Mouse (Mus musculus): ENCODE data around the gene Zfp37. TPM values are rescaled to one million over a fixed set of nuclear protein-coding genes. Genes with fewer than 3 reads are reported as not detected.
A peak's percentile ranks its signal among the peaks of the same experiment; 100 is the strongest.

Gene Zfp37
- polyA plus RNA-seq, 1 experiment from 2014 or later = 26.3 TPM

GRCm38 (mm10) chr4:62256931-62257330 is 26.1 kb upstream of the Zfp37 start:
- H3K4me1 ChIP-seq = no peaks in the 10 kb centered on the region
- H3K9me3 ChIP-seq = no peaks in the 10 kb centered on the region
- H3K9ac ChIP-seq = no peak overlapping the region
- ATAC-seq (ENCODE audit: low FRiP score, low read depth) = no peak
- H3K27ac ChIP-seq = no peak overlapping the region
- H3K36me3 ChIP-seq = no peaks in the 10 kb centered on the region
- no peak overlapping the region for H3K4me3 ChIP-seq
- 37% methylated on average over 8 of the region's 8 CpGs for WGBS
- no peak overlapping the region for H3K4me2 ChIP-seq (replicated peaks)
- H3K27me3 ChIP-seq (replicated peaks) = no peaks in the 10 kb centered on the region

- no peaks in the 10 kb centered on the region for H3K9me3 ChIP-seq
- H3K9ac ChIP-seq = no peak overlapping the region
- H3K4me3 ChIP-seq = no peak overlapping the region
- WGBS = 72% methylated on average over 8 of the region's 8 CpGs
- no peak overlapping the region for H3K4me2 ChIP-seq (replicated peaks)
- no peaks in the 10 kb centered on the region for H3K36me3 ChIP-seq
- H3K4me1 ChIP-seq = no peaks in the 10 kb centered on the region
- H3K27ac ChIP-seq = no peak overlapping the region
- H3K27me3 ChIP-seq (replicated peaks) = no peaks in the 10 kb centered on the region
- no peak for ATAC-seq (ENCODE audit: low FRiP score, low read depth)
Measured at GRCm38 (mm10) chr4:62254551-62254950, 23.7 kb upstream of the Zfp37 start.

DNA sequence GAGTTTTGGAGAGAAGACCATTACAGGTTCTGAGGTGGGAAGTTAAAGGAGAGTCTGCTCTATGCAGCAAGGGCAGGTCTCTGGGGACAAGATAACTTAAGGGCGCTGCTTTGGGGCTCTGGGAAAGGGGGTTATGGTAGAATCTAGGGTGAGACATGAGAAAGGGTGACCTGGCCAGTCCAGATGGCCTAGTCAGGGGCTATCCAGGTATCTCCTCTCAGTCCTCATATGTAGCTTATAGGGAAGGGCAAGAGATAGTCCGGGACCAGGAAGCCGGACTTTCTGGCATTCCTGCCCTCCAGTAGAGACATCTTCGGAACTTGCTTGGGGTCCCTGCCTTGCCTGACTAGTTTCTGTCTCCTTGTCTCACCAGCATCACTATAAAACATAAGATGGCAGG is 20.9 kb upstream of the Zfp37 start:
- ATAC-seq (ENCODE audit: low FRiP score, low read depth) = no peak

DNA sequence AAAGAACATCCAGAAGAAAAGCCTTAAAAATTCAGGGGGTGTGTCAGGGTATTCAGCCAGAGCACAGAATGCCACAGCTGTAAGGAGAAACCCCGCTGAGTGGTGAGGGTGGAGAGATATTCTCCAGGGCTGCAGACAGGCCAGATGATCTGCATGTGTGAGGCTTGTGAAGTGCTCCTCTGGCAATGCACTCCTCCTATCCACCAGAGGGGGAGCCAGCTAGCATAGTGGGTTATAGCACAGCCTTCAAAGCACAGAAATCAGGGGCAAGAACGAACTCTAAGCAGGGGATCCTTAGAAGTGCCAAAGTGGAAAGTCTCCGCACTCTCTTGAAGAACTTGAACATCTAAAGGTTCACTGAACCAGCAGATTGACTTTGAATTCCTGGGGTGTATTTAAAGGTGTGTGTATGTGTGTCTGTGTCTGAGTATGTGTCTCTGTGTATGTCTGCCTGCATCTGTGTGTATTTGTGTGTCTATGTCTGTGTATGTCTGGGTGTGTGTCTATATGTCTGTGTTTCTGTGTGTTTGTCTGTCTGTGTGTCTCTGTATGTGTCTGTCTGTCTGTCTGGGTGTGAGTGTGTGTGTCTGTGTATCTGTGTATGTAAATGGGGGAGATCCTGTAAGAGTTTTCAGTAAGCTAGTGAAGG is 20.2 kb upstream of the Zfp37 start:
- ATAC-seq (ENCODE audit: low FRiP score, low read depth) = no peak
- 33% methylated on average over 3 of the region's 3 CpGs for WGBS
- Histone ChIP-seq H3K27ac (no peak overlapping the region), H3K9ac (no peak overlapping the region), H3K27me3 (replicated peaks) (no peaks in the 10 kb centered on the region), H3K4me2 (replicated peaks) (no peak overlapping the region), H3K9me3 (no peaks in the 10 kb centered on the region), H3K4me1 (no peaks in the 10 kb centered on the region), H3K36me3 (no peaks in the 10 kb centered on the region), H3K4me3 (no peak overlapping the region)

More for the DNA sequence above, 20.9 kb upstream of the Zfp37 start:
- H3K9me3 ChIP-seq = no peaks in the 10 kb centered on the region
- H3K4me2 ChIP-seq (replicated peaks) = no peak overlapping the region
- WGBS = 91% methylated on average over 4 of the region's 4 CpGs
- H3K9ac ChIP-seq = no peak overlapping the region
- H3K27ac ChIP-seq = no peak overlapping the region
- H3K4me3 ChIP-seq = no peak overlapping the region
- no peaks in the 10 kb centered on the region for H3K4me1 ChIP-seq
- no peaks in the 10 kb centered on the region for H3K27me3 ChIP-seq (replicated peaks)
- no peaks in the 10 kb centered on the region for H3K36me3 ChIP-seq

DNA sequence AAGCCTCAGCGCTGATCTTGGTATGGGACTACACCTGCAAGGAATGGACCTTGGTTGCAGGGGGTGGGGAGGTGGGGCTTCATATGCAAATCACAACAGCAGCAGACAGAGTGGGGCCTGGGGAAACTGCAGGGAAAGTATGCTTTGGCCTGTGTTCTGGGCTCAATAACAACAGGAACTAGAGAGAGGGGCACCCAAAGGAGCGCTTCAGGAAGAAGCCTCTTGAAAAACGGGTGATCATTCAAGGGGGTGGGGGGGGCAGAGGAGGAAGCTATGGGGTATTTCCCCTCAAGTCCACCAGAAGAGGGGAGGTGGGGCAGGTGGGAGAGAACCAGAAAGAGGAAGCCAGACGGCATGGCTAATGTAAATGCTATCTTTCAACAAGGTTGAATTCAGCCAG is 17.5 kb upstream of the Zfp37 start:
- H3K9me3 ChIP-seq = no peaks in the 10 kb centered on the region
- no peak overlapping the region for H3K27ac ChIP-seq
- H3K9ac ChIP-seq = no peak overlapping the region
- no peaks in the 10 kb centered on the region for H3K36me3 ChIP-seq
- H3K4me2 ChIP-seq (replicated peaks) = no peak overlapping the region
- H3K4me3 ChIP-seq = no peak overlapping the region
- 49% methylated on average over 4 of the region's 4 CpGs for WGBS
- ATAC-seq (ENCODE audit: low FRiP score, low read depth) = no peak
- H3K4me1 ChIP-seq = no peaks in the 10 kb centered on the region
- H3K27me3 ChIP-seq (replicated peaks) = no peaks in the 10 kb centered on the region

- H3K4me1 ChIP-seq = no peaks in the 10 kb centered on the region
- no peak for ATAC-seq (ENCODE audit: low FRiP score, low read depth)
- no peak overlapping the region for H3K4me2 ChIP-seq (replicated peaks)
- H3K36me3 ChIP-seq = no peaks in the 10 kb centered on the region
- no peaks in the 10 kb centered on the region for H3K27me3 ChIP-seq (replicated peaks)
- no peak overlapping the region for H3K9ac ChIP-seq
- no peak overlapping the region for H3K27ac ChIP-seq
- H3K9me3 ChIP-seq = no peaks in the 10 kb centered on the region
- 66% methylated on average over 6 of the region's 6 CpGs for WGBS
- H3K4me3 ChIP-seq = no peak overlapping the region
Measured at GRCm38 (mm10) chr4:62240586-62240985, 9.7 kb upstream of the Zfp37 start.

GRCm38 (mm10) chr4:62230153-62230552 is 694 bp downstream of the Zfp37 start:
- 78% methylated on average over 1 of the region's 1 CpGs for WGBS
- Histone ChIP-seq H3K4me2 (replicated peaks) (no peak overlapping the region), H3K9me3 (no peaks in the 10 kb centered on the region)

GRCm38 (mm10) chr4:62229448-62229847 is 1.4 kb downstream of the Zfp37 start:
- no peaks in the 10 kb centered on the region for H3K36me3 ChIP-seq
- H3K9me3 ChIP-seq = no peaks in the 10 kb centered on the region
- H3K4me2 ChIP-seq (replicated peaks) = no peak overlapping the region
- no peaks in the 10 kb centered on the region for H3K4me1 ChIP-seq
- H3K4me3 ChIP-seq = no peak overlapping the region
- no peaks in the 10 kb centered on the region for H3K27me3 ChIP-seq (replicated peaks)
- H3K27ac ChIP-seq = no peak overlapping the region
- ATAC-seq (ENCODE audit: low FRiP score, low read depth) = no peak
- WGBS = 91% methylated on average over 7 of the region's 7 CpGs
- H3K9ac ChIP-seq = no peak overlapping the region

More at GRCm38 (mm10) chr4:62230153-62230552, 694 bp downstream of the Zfp37 start:
- H3K4me3 ChIP-seq = no peak overlapping the region
- H3K4me1 ChIP-seq = no peaks in the 10 kb centered on the region
- H3K9ac ChIP-seq = no peak overlapping the region
- no peaks in the 10 kb centered on the region for H3K27me3 ChIP-seq (replicated peaks)
- H3K27ac ChIP-seq = no peak overlapping the region
- no peak for ATAC-seq (ENCODE audit: low FRiP score, low read depth)
- H3K36me3 ChIP-seq = no peaks in the 10 kb centered on the region

DNA sequence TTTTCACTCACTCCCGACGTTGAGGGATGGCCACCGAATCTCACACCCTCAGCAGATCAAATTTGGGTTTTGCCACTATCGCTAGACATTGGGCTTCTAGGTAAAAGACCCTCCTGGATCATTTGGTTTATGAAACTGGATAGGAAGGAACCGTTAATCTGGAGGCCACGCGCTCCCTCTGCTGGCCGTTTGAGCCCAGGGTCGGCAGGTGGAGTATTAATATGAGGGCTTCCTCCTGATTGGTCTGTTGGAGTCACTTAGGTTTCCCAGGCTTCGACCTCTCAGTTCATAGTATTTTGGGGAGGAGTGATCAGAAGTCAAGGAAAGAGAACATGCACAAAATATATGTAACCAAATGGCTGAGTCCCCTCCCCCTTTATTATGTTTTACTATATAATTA is 2.5 kb downstream of the Zfp37 start:
- no peak for ATAC-seq (ENCODE audit: low FRiP score, low read depth)
- H3K27me3 ChIP-seq (replicated peaks) = no peaks in the 10 kb centered on the region
- no peak overlapping the region for H3K9ac ChIP-seq
- no peaks in the 10 kb centered on the region for H3K36me3 ChIP-seq
- no peak overlapping the region for H3K4me2 ChIP-seq (replicated peaks)
- H3K4me1 ChIP-seq = no peaks in the 10 kb centered on the region
- no peaks in the 10 kb centered on the region for H3K9me3 ChIP-seq
- H3K27ac ChIP-seq = no peak overlapping the region
- WGBS = 48% methylated on average over 10 of the region's 10 CpGs
- H3K4me3 ChIP-seq = no peak overlapping the region

- Histone ChIP-seq H3K27me3 (replicated peaks) (no peaks in the 10 kb centered on the region), H3K4me3 (no peak overlapping the region), H3K27ac (no peak overlapping the region), H3K9me3 (no peaks in the 10 kb centered on the region), H3K9ac (no peak overlapping the region), H3K36me3 (no peaks in the 10 kb centered on the region), H3K4me2 (replicated peaks) (no peak overlapping the region), H3K4me1 (no peaks in the 10 kb centered on the region)
- 77% methylated on average over 2 of the region's 2 CpGs for WGBS
- no peak for ATAC-seq (ENCODE audit: low FRiP score, low read depth)
Measured at GRCm38 (mm10) chr4:62213490-62213889, 17.4 kb downstream of the Zfp37 start.

DNA sequence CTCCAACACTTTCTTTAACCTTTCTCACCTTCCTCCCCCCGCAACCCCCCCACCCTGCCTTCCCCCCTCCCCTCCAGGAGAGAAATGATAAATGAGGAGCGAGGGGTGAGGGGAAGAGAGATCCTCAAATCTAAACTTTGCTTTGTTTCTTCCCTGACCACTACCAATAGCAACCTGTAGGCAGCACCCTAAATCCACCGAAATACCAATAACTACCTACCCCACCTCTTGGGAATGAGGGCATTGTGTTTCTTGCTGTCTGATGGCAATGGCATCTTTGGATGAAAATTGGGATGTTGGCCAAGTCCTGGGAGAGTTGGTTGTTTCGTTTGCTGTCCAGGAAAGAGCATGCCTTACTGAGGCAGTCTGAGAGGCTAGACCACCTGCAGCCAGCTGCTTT is 20.8 kb downstream of the Zfp37 start:
- Histone ChIP-seq H3K27me3 (replicated peaks) (no peaks in the 10 kb centered on the region), H3K4me1 (no peaks in the 10 kb centered on the region), H3K36me3 (peaks cover 5% of the 10 kb centered on the region), H3K9me3 (no peaks in the 10 kb centered on the region), H3K9ac (no peak overlapping the region), H3K4me2 (replicated peaks) (no peak overlapping the region), H3K4me3 (no peak overlapping the region), H3K27ac (no peak overlapping the region)
- ATAC-seq (ENCODE audit: low FRiP score, low read depth) = no peak
- 50% methylated on average over 4 of the region's 4 CpGs for WGBS

GRCm38 (mm10) chr4:62208696-62209380 is 22.0 kb downstream of the Zfp37 start:
- peak overlapping the region; percentile 66 for H3K4me3 ChIP-seq
- WGBS = 5% methylated on average over 19 of the region's 19 CpGs
- no peaks in the 10 kb centered on the region for H3K4me1 ChIP-seq

More at GRCm38 (mm10) chr4:62208696-62209380, 22.0 kb downstream of the Zfp37 start:
- H3K9ac ChIP-seq = peak overlapping the region; percentile 87
- H3K36me3 ChIP-seq = peaks cover 15% of the 10 kb centered on the region
- no peaks in the 10 kb centered on the region for H3K9me3 ChIP-seq
- H3K4me2 ChIP-seq (replicated peaks) = peak overlapping the region; percentile 69
- ATAC-seq (ENCODE audit: low FRiP score, low read depth) = peak; percentile 48
- H3K27ac ChIP-seq = peak overlapping the region; percentile 84; the same call in 1 of the 2 replicates
- no peaks in the 10 kb centered on the region for H3K27me3 ChIP-seq (replicated peaks)
